Mouse (Mus musculus) heart, embryonic 13.5 days (tissue): ENCODE measurements around the gene Smlr1. TPM values are rescaled to one million over a fixed set of nuclear protein-coding genes. Genes with fewer than 3 reads are reported as not detected.
A peak's percentile ranks its signal among the peaks of the same experiment; 100 is the strongest.

ENCODE experiments used
- ATAC-seq: fragments of 200-750 bp; cut with Nextera tagmentation; 2 replicates; pipeline ENCODE4 v1.8.0; 2017; ENCODE audit warnings: moderate TSS enrichment; ENCODE audit not compliant: insufficient number of reproducible peaks, low FRiP score, low TSS enrichment; ENCODE audit errors: extremely low read depth
- H3K27ac ChIP-seq: fragments of 300-500 bp; sonication (generic); replicated peaks from 2 replicates; pipeline ENCODE4 v1.5.1; 2015; ENCODE audit warnings: moderate library complexity, mild to moderate bottlenecking, inconsistent platforms
- H3K27me3 ChIP-seq: fragments of 300-500 bp; sonication (generic); replicated peaks from 2 replicates; pipeline ENCODE4 v1.6.1; 2015; ENCODE audit warnings: mild to moderate bottlenecking, inconsistent platforms
- H3K36me3 ChIP-seq: fragments of 300-500 bp; sonication (generic); 2 replicates; pipeline ENCODE4 v1.6.1; 2015; ENCODE audit warnings: mild to moderate bottlenecking, inconsistent platforms
- H3K4me1 ChIP-seq: fragments of 300-500 bp; sonication (generic); 2 replicates; pipeline ENCODE4 v1.6.1; 2015; ENCODE audit warnings: inconsistent platforms
- H3K4me2 ChIP-seq: fragments of 300-500 bp; sonication (generic); 2 replicates; pipeline ENCODE4 v1.6.1; 2015; ENCODE audit warnings: inconsistent platforms, mild to moderate bottlenecking, moderate library complexity
- H3K4me3 ChIP-seq: fragments of 300-500 bp; sonication (generic); 2 replicates; pipeline ENCODE4 v1.5.1; 2015; ENCODE audit warnings: moderate library complexity, mild to moderate bottlenecking, inconsistent platforms
- H3K9ac ChIP-seq: fragments of 300-500 bp; sonication (generic); 2 replicates; pipeline ENCODE4 v1.6.1; 2015; ENCODE audit warnings: inconsistent platforms, mild to moderate bottlenecking, moderate library complexity
- H3K9me3 ChIP-seq: fragments of 300-500 bp; sonication (generic); 2 replicates; pipeline ENCODE4 v1.6.1; 2016; ENCODE audit warnings: inconsistent platforms
- WGBS: fragments of 180-500 bp; shearing (Covaris S2); methylation state at CpG from one replicate; pipeline ENCODE4 v1.1.7; 2015; ENCODE audit warnings: mixed read lengths; 5-methylcytosine and 5-hydroxymethylcytosine counted together
- polyA plus RNA-seq: library from polyadenylated mRNA; unstranded; fragments of >200 nt; fragmentation: Nextera tagmentation; extraction: Ambion mirVana; gene quantifications from 2 replicates; pipeline ENCODE4 v1.2.1, GENCODE M21; 2015

The Smlr1 gene
- polyA plus RNA-seq, 1 experiment from 2014 or later = not detected

GRCm38 (mm10) chr10:25533513-25534246 lies 2.4 kb downstream of the Smlr1 start:
- no peak for ATAC-seq
- WGBS = 26% methylated on average over 9 of the region's 9 CpGs
- H3K4me3 ChIP-seq = no peak overlapping the region
- no peak overlapping the region for H3K9ac ChIP-seq
- peak overlapping the region; percentile 34; the same call in 1 of the 2 replicates for H3K27ac ChIP-seq
- no peaks in the 10 kb centered on the region for H3K36me3 ChIP-seq
- H3K4me1 ChIP-seq = peaks cover 17% of the 10 kb centered on the region
- H3K9me3 ChIP-seq = no peaks in the 10 kb centered on the region
- no peaks in the 10 kb centered on the region for H3K27me3 ChIP-seq
- 0 out of 2 replicates have a peak overlapping the region, but pooled peaks have one; percentile 3 for H3K4me2 ChIP-seq

- H3K27me3 ChIP-seq = no peaks in the 10 kb centered on the region
- H3K4me2 ChIP-seq = no peak overlapping the region
- no peaks in the 10 kb centered on the region for H3K36me3 ChIP-seq
- H3K9me3 ChIP-seq = no peaks in the 10 kb centered on the region
- peaks cover 17% of the 10 kb centered on the region for H3K4me1 ChIP-seq
- ATAC-seq = no peak
- WGBS = 41% methylated on average over 2 of the region's 2 CpGs
- peak overlapping the region; percentile 34; the same call in 1 of the 2 replicates for H3K27ac ChIP-seq
- no peak overlapping the region for H3K9ac ChIP-seq
- H3K4me3 ChIP-seq = no peak overlapping the region
Observed at GRCm38 (mm10) chr10:25533105-25533504, 3.0 kb downstream of the Smlr1 start.

- H3K27me3 ChIP-seq = no peaks in the 10 kb centered on the region
- WGBS = 71% methylated on average over 13 of the region's 13 CpGs
Observed at GRCm38 (mm10) chr10:25531335-25531734, 4.7 kb downstream of the Smlr1 start.

GRCm38 (mm10) chr10:25527126-25527525 lies 8.9 kb downstream of the Smlr1 start:
- no peak overlapping the region for H3K4me3 ChIP-seq
- no peaks in the 10 kb centered on the region for H3K4me1 ChIP-seq
- H3K36me3 ChIP-seq = peaks cover 24% of the 10 kb centered on the region
- no peak overlapping the region for H3K4me2 ChIP-seq
- H3K27ac ChIP-seq = no peak overlapping the region
- H3K27me3 ChIP-seq = no peaks in the 10 kb centered on the region
- no peak overlapping the region for H3K9ac ChIP-seq
- WGBS = 77% methylated on average over 3 of the region's 3 CpGs
- ATAC-seq = no peak
- no peaks in the 10 kb centered on the region for H3K9me3 ChIP-seq

More at GRCm38 (mm10) chr10:25531335-25531734, 4.7 kb downstream of the Smlr1 start:
- Histone ChIP-seq H3K27ac (no peak overlapping the region), H3K9me3 (no peaks in the 10 kb centered on the region), H3K4me3 (no peak overlapping the region), H3K36me3 (no peaks in the 10 kb centered on the region), H3K4me2 (no peak overlapping the region), H3K4me1 (peaks cover 17% of the 10 kb centered on the region), H3K9ac (no peak overlapping the region)
- no peak for ATAC-seq

GRCm38 (mm10) chr10:25526622-25527021 lies 9.4 kb downstream of the Smlr1 start:
- WGBS = 88% methylated on average over 4 of the region's 4 CpGs
- no peak overlapping the region for H3K27ac ChIP-seq
- no peak for ATAC-seq

GRCm38 (mm10) chr10:25526156-25526555 lies 9.9 kb downstream of the Smlr1 start:
- Histone ChIP-seq H3K4me1 (no peaks in the 10 kb centered on the region), H3K36me3 (peaks cover 32% of the 10 kb centered on the region), H3K27ac (no peak overlapping the region), H3K27me3 (no peaks in the 10 kb centered on the region), H3K4me3 (no peak overlapping the region), H3K9me3 (no peaks in the 10 kb centered on the region), H3K9ac (no peak overlapping the region), H3K4me2 (no peak overlapping the region)
- 69% methylated on average over 4 of the region's 4 CpGs for WGBS
- ATAC-seq = no peak

More at GRCm38 (mm10) chr10:25526622-25527021, 9.4 kb downstream of the Smlr1 start:
- H3K27me3 ChIP-seq = no peaks in the 10 kb centered on the region
- H3K9ac ChIP-seq = no peak overlapping the region
- no peak overlapping the region for H3K4me3 ChIP-seq
- H3K9me3 ChIP-seq = no peaks in the 10 kb centered on the region
- H3K4me2 ChIP-seq = no peak overlapping the region
- H3K36me3 ChIP-seq = peaks cover 27% of the 10 kb centered on the region
- H3K4me1 ChIP-seq = no peaks in the 10 kb centered on the region

- no peaks in the 10 kb centered on the region for H3K9me3 ChIP-seq
- no peak overlapping the region for H3K4me2 ChIP-seq
- no peaks in the 10 kb centered on the region for H3K27me3 ChIP-seq
- no peak for ATAC-seq
- no peak overlapping the region for H3K4me3 ChIP-seq
- 0 out of 2 replicates have a peak, but pooled peaks cover 5% of the 10 kb centered on the region for H3K4me1 ChIP-seq
- no peak overlapping the region for H3K27ac ChIP-seq
- H3K36me3 ChIP-seq = peaks cover 44% of the 10 kb centered on the region
- WGBS = 91% methylated on average over 8 of the region's 8 CpGs
- no peak overlapping the region for H3K9ac ChIP-seq
Observed at GRCm38 (mm10) chr10:25523727-25524126, 12.3 kb downstream of the Smlr1 start.

- no peak for ATAC-seq
- 0 out of 2 replicates have a peak, but pooled peaks cover 5% of the 10 kb centered on the region for H3K4me1 ChIP-seq
- no peak overlapping the region for H3K4me2 ChIP-seq
- H3K27ac ChIP-seq = no peak overlapping the region
- H3K36me3 ChIP-seq = peaks cover 69% of the 10 kb centered on the region
- no peaks in the 10 kb centered on the region for H3K27me3 ChIP-seq
- WGBS = 70% methylated on average over 5 of the region's 5 CpGs
- no peak overlapping the region for H3K4me3 ChIP-seq
- H3K9ac ChIP-seq = no peak overlapping the region
- H3K9me3 ChIP-seq = no peaks in the 10 kb centered on the region
Observed at GRCm38 (mm10) chr10:25520428-25520827, 15.6 kb downstream of the Smlr1 start.

GRCm38 (mm10) chr10:25519954-25520353 lies 16.1 kb downstream of the Smlr1 start:
- no peaks in the 10 kb centered on the region for H3K9me3 ChIP-seq
- no peaks in the 10 kb centered on the region for H3K27me3 ChIP-seq
- peaks cover 74% of the 10 kb centered on the region for H3K36me3 ChIP-seq
- no peak for ATAC-seq
- no peak overlapping the region for H3K9ac ChIP-seq
- H3K4me3 ChIP-seq = no peak overlapping the region
- 47% methylated on average over 3 of the region's 3 CpGs for WGBS
- H3K27ac ChIP-seq = 0 out of 2 replicates have a peak overlapping the region, but pooled peaks have one; percentile 28
- no peak overlapping the region for H3K4me2 ChIP-seq
- H3K4me1 ChIP-seq = 0 out of 2 replicates have a peak, but pooled peaks cover 5% of the 10 kb centered on the region

GRCm38 (mm10) chr10:25513821-25514220 lies 22.2 kb downstream of the Smlr1 start:
- H3K4me3 ChIP-seq = no peak overlapping the region
- WGBS = 67% methylated on average over 1 of the region's 1 CpGs
- H3K4me2 ChIP-seq = no peak overlapping the region
- H3K36me3 ChIP-seq = peaks cover 62% of the 10 kb centered on the region
- H3K27ac ChIP-seq = no peak overlapping the region
- H3K27me3 ChIP-seq = no peaks in the 10 kb centered on the region
- no peak for ATAC-seq
- H3K9ac ChIP-seq = no peak overlapping the region
- no peaks in the 10 kb centered on the region for H3K4me1 ChIP-seq
- H3K9me3 ChIP-seq = no peaks in the 10 kb centered on the region

- H3K4me3 ChIP-seq = no peak overlapping the region
- no peaks in the 10 kb centered on the region for H3K4me1 ChIP-seq
- 85% methylated on average over 5 of the region's 5 CpGs for WGBS
- no peaks in the 10 kb centered on the region for H3K27me3 ChIP-seq
- no peak for ATAC-seq
- H3K4me2 ChIP-seq = no peak overlapping the region
- peaks cover 76% of the 10 kb centered on the region for H3K36me3 ChIP-seq
- no peaks in the 10 kb centered on the region for H3K9me3 ChIP-seq
- no peak overlapping the region for H3K9ac ChIP-seq
- H3K27ac ChIP-seq = no peak overlapping the region
Observed at GRCm38 (mm10) chr10:25503250-25503649, 32.8 kb downstream of the Smlr1 start.
